Mouse (Mus musculus): ENCODE results near the gene Msi1. TPM values are rescaled to one million over a fixed set of nuclear protein-coding genes. Genes with fewer than 3 reads are reported as not detected.
"Not testable (repeated sequence)": the region's sequence is repeated elsewhere in the genome, so short reads cannot be mapped to it uniquely, and the experiment has no call there.

Gene Msi1
- total RNA-seq, 2 experiments from 2014 or later: not detected

GRCm38 (mm10) chr5:115433191-115433590, 3.8 kb downstream of the Msi1 start:
- ATAC-seq (replicated peaks; ENCODE audit: poor library complexity, severe bottlenecking): no peak

GRCm38 (mm10) chr5:115434280-115434852, 5.0 kb downstream of the Msi1 start:
- no peak for ATAC-seq (replicated peaks; ENCODE audit: poor library complexity, severe bottlenecking)

GRCm38 (mm10) chr5:115434853-115435754, 5.7 kb downstream of the Msi1 start:
- no peak for ATAC-seq (replicated peaks; ENCODE audit: poor library complexity, severe bottlenecking)

- ATAC-seq (replicated peaks; ENCODE audit: poor library complexity, severe bottlenecking): no peak
These were observed 6.5 kb downstream of the Msi1 start for GRCm38 (mm10) chr5:115435755-115436379.

GRCm38 (mm10) chr5:115436421-115437124, 7.2 kb downstream of the Msi1 start:
- ATAC-seq (replicated peaks; ENCODE audit: poor library complexity, severe bottlenecking): no peak; the same call in 1 of the 2 replicates

GRCm38 (mm10) chr5:115437242-115437944, 8.0 kb downstream of the Msi1 start:
- ATAC-seq (replicated peaks; ENCODE audit: poor library complexity, severe bottlenecking): no peak

- ATAC-seq (replicated peaks; ENCODE audit: poor library complexity, severe bottlenecking): no peak
These were observed 8.5 kb downstream of the Msi1 start for GRCm38 (mm10) chr5:115437945-115438315.

- no peak for ATAC-seq (replicated peaks; ENCODE audit: poor library complexity, severe bottlenecking)
These were observed 9.3 kb downstream of the Msi1 start for GRCm38 (mm10) chr5:115438667-115439066.

- peak; percentile 66; the same call in 1 of the 2 replicates for ATAC-seq (replicated peaks; ENCODE audit: poor library complexity, severe bottlenecking)
These were observed 11.9 kb downstream of the Msi1 start for GRCm38 (mm10) chr5:115441205-115441849.

- ATAC-seq (replicated peaks; ENCODE audit: poor library complexity, severe bottlenecking): not testable (repeated sequence)
These were observed 13.3 kb downstream of the Msi1 start for GRCm38 (mm10) chr5:115442663-115443062.

- ATAC-seq (replicated peaks; ENCODE audit: poor library complexity, severe bottlenecking): no peak
These were observed 14.7 kb downstream of the Msi1 start for GRCm38 (mm10) chr5:115444130-115444529.

GRCm38 (mm10) chr5:115447108-115447507, 17.7 kb downstream of the Msi1 start:
- no peak for ATAC-seq (replicated peaks; ENCODE audit: poor library complexity, severe bottlenecking)

- no peak for ATAC-seq (replicated peaks; ENCODE audit: poor library complexity, severe bottlenecking)
These were observed 19.8 kb downstream of the Msi1 start for GRCm38 (mm10) chr5:115449247-115449646.

- no peak for ATAC-seq (replicated peaks; ENCODE audit: poor library complexity, severe bottlenecking)
These were observed 21.3 kb downstream of the Msi1 start for GRCm38 (mm10) chr5:115450410-115451317.

GRCm38 (mm10) chr5:115454422-115455090, 25.2 kb downstream of the Msi1 start:
- no peak for ATAC-seq (replicated peaks; ENCODE audit: poor library complexity, severe bottlenecking)

- no peak for ATAC-seq (replicated peaks; ENCODE audit: poor library complexity, severe bottlenecking)
These were observed 26.4 kb downstream of the Msi1 start for GRCm38 (mm10) chr5:115455838-115456237.

- ATAC-seq (replicated peaks; ENCODE audit: poor library complexity, severe bottlenecking): no peak
These were observed 29.5 kb downstream of the Msi1 start for GRCm38 (mm10) chr5:115458918-115459317.
